Mouse (Mus musculus) embryo, embryonic 11.5 days (tissue): ENCODE results near the gene Add3.
"Not testable (repeated sequence)": the region's sequence is repeated elsewhere in the genome, so short reads cannot be mapped to it uniquely, and the experiment has no call there.

Experiments used
- DNase-seq: peaks from one replicate; pipeline ENCODE4 v3.0.0-alpha.2; 2012; ENCODE audit warnings: low read depth, low spot score

Gene Add3

GRCm38 (mm10) chr19:53193964-53194582, 53.8 kb downstream of the Add3 start:
- DNase-seq: no peak

- no peak for DNase-seq
These were observed 54.7 kb downstream of the Add3 start for GRCm38 (mm10) chr19:53194751-53195520.

GRCm38 (mm10) chr19:53196961-53197360, 56.7 kb downstream of the Add3 start:
- DNase-seq: no peak

- no peak for DNase-seq
These were observed 57.5 kb downstream of the Add3 start for GRCm38 (mm10) chr19:53197766-53198165.

- no peak for DNase-seq
These were observed 58.7 kb downstream of the Add3 start for GRCm38 (mm10) chr19:53198706-53199572.

GRCm38 (mm10) chr19:53199711-53200110, 59.5 kb downstream of the Add3 start:
- DNase-seq: no peak

GRCm38 (mm10) chr19:53202116-53202515, 61.9 kb downstream of the Add3 start:
- DNase-seq: no peak

- DNase-seq: no peak
These were observed 66.7 kb downstream of the Add3 start for GRCm38 (mm10) chr19:53206986-53207385.

GRCm38 (mm10) chr19:53208830-53209229, 68.6 kb downstream of the Add3 start:
- no peak for DNase-seq

- no peak for DNase-seq
These were observed 70.0 kb downstream of the Add3 start for GRCm38 (mm10) chr19:53210251-53210650.

- no peak for DNase-seq
These were observed 75.1 kb downstream of the Add3 start for GRCm38 (mm10) chr19:53215352-53215751.

GRCm38 (mm10) chr19:53216761-53217538, 76.7 kb downstream of the Add3 start:
- DNase-seq: no peak

GRCm38 (mm10) chr19:53217837-53218236, 77.6 kb downstream of the Add3 start:
- DNase-seq: no peak

GRCm38 (mm10) chr19:53219305-53219704, 79.1 kb downstream of the Add3 start:
- no peak for DNase-seq

GRCm38 (mm10) chr19:53221186-53221585, 80.9 kb downstream of the Add3 start:
- no peak for DNase-seq

- not testable (repeated sequence) for DNase-seq
These were observed 85.2 kb downstream of the Add3 start for GRCm38 (mm10) chr19:53225249-53226070.

- no peak for DNase-seq
These were observed 86.4 kb downstream of the Add3 start for GRCm38 (mm10) chr19:53226651-53227050.

- no peak for DNase-seq
These were observed 88.0 kb downstream of the Add3 start for GRCm38 (mm10) chr19:53228064-53228794.

- DNase-seq: no peak
These were observed 90.9 kb downstream of the Add3 start for GRCm38 (mm10) chr19:53230942-53231815.
